Mouse (Mus musculus): ENCODE measurements around the gene Msrb2. TPM values are rescaled to one million over a fixed set of nuclear protein-coding genes. Genes with fewer than 3 reads are reported as not detected.

The Msrb2 gene
- total RNA-seq, 2 experiments from 2014 or later, result 20.6 to 22.8 TPM

- intact Hi-C loops (cut with DNase I), result no loop called here
- Histone ChIP-seq H3K4me3 (no peak overlapping the region), H3K27ac (no peak overlapping the region)
- no peak for DNase-seq (ENCODE audit: extremely low spot score in 1 of 2, low spot score in 2 of 2)
- TF ChIP-seq CTCF (IDR thresholded peaks at IDR 0.05), result no peak
Measured at GRCm38 (mm10) chr2:19429691-19430690, 58.8 kb downstream of the Msrb2 start.

- peak overlapping the region; percentile 1; the same call in 1 of the 2 replicates for H3K4me3 ChIP-seq
- no peak overlapping the region for H3K27ac ChIP-seq
- TF ChIP-seq CTCF (IDR thresholded peaks at IDR 0.05), result no peak
- intact Hi-C loops (cut with DNase I), result no loop called here
- no peak for DNase-seq (ENCODE audit: extremely low spot score in 1 of 2, low spot score in 2 of 2)
Measured at GRCm38 (mm10) chr2:19430746-19431145, 59.5 kb downstream of the Msrb2 start.

- no peak for DNase-seq (ENCODE audit: extremely low spot score in 1 of 2, low spot score in 2 of 2)
- H3K4me3 ChIP-seq, result no peak overlapping the region
- intact Hi-C loops (cut with DNase I), result no loop called here
- no peak overlapping the region for H3K27ac ChIP-seq
- peak; percentile 33 for TF ChIP-seq CTCF (IDR thresholded peaks at IDR 0.05)
Measured at GRCm38 (mm10) chr2:19431186-19431585, 59.9 kb downstream of the Msrb2 start.

GRCm38 (mm10) chr2:19431614-19432323, 60.5 kb downstream of the Msrb2 start:
- intact Hi-C loops (cut with DNase I), result no loop called here
- no peak overlapping the region for H3K27ac ChIP-seq
- no peak for TF ChIP-seq CTCF (IDR thresholded peaks at IDR 0.05)
- no peak overlapping the region for H3K4me3 ChIP-seq
- DNase-seq (ENCODE audit: extremely low spot score in 1 of 2, low spot score in 2 of 2), result no peak

GRCm38 (mm10) chr2:19444346-19444745, 73.1 kb downstream of the Msrb2 start:
- DNase-seq (ENCODE audit: extremely low spot score in 1 of 2, low spot score in 2 of 2), result no peak
- no peak for TF ChIP-seq CTCF (IDR thresholded peaks at IDR 0.05)
- intact Hi-C loops (cut with DNase I), result loop anchor here (10.0 kb wide), 1 partner anchor 750 kb away; the partner anchor contains the start of gene Spag6

More at GRCm38 (mm10) chr2:19444346-19444745, 73.1 kb downstream of the Msrb2 start:
- Histone ChIP-seq H3K27ac (no peak overlapping the region), H3K4me3 (no peak overlapping the region)

Other genes starting within 250 kb of the Msrb2 start
- under 1 TPM; 0.48 to 0.56 TPM for gene Armc3, start 172.1 kb upstream of the Msrb2 start, total RNA-seq (2021)
- not detected for gene Ptf1a, start 74.2 kb downstream of the Msrb2 start, total RNA-seq (2021)
- gene 4921504E06Rik, start 182.5 kb downstream of the Msrb2 start, total RNA-seq (2021), result not detected

Data from left cerebral cortex, adult 2 months (tissue).